Mouse (Mus musculus): ENCODE measurements around the gene Xylt1. TPM values are rescaled to one million over a fixed set of nuclear protein-coding genes. Genes with fewer than 3 reads are reported as not detected.

Gene Xylt1
- total RNA-seq, 2 experiments from 2014 or later: 54.7 to 66.3 TPM

DNA sequence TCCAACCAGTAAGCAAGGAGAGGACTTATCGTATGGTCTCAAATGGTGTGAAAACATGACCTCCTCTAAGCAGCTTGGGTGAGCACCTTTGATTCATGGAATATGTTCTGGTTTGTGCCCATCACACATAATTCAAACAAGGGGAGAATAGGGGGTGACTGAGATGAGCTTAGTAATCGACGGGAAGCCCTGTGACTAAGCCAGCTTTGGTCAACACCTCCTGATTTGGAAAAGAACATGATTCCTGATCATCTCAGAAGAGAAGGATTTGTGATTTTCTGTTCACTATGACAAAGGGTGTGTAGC, 306.2 kb downstream of the Xylt1 start:
- no peak for DNase-seq (ENCODE audit: low spot score in 2 of 2)

DNA sequence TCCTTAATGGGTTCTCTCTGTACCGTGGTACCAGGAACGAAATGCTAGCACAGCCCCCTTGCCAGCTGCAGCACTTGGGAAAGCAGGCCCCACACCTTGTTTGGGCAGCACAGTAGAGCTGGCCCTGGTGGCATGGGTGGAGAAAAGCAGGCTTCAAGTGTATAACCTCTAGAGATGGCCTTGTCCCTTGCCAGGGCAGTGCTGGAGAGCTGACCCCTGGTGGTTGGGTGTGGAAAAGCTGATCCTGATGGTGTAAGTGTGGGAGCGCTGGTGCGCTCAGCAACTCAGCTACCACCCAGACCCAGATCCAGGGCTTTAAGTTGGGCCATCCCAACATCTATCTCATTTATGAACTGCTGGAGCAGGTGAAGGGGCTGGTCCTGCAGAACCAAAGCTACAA, 314.8 kb downstream of the Xylt1 start:
- no peak for DNase-seq (ENCODE audit: low spot score in 2 of 2)

DNA sequence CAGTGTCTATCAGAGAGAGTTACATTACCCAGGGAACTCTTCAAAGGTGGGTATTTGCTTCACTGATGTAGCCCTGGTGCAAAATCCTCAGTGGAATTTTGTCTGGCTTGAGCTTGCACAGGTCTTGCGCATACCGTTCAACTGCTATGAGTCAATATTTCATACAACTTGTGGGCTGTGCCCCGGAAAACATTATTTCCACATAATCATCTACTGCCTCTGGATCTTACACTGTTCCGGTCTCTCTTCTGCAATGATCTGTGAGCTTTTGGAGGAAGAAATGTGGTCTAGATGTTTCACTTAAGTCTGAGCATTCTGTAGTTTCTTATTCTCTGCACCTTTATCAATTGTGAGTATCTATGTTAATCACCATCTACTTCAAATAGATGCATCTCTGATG, 316.9 kb downstream of the Xylt1 start:
- no peak for DNase-seq (ENCODE audit: low spot score in 2 of 2)

DNA sequence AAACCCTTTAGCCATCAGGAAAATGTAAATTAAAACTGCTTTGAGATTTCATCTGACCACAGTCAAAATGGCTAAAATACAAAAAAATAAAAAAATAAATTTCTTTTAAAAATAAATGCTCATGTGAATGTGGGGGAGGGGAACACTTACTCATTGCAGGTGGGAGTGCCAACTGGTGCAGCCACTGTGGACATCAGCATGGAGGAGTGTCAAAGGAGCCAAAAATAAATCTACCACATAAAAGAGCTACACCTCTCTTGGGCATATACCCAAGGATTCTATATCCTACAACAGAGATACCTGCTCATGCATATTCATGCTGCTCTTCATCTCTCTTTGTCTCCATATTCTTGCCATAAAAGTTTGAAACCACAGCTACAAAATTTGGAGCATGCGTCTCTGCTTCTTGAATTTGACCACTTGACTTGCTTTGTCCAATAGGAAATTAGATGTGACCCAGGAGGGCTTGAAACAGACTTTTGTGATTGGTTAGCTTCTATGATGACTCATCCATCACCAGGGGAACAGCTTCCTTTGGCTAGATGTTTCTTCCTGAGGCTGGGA, 317.9 kb downstream of the Xylt1 start:
- no peak for DNase-seq (ENCODE audit: low spot score in 2 of 2)

DNA sequence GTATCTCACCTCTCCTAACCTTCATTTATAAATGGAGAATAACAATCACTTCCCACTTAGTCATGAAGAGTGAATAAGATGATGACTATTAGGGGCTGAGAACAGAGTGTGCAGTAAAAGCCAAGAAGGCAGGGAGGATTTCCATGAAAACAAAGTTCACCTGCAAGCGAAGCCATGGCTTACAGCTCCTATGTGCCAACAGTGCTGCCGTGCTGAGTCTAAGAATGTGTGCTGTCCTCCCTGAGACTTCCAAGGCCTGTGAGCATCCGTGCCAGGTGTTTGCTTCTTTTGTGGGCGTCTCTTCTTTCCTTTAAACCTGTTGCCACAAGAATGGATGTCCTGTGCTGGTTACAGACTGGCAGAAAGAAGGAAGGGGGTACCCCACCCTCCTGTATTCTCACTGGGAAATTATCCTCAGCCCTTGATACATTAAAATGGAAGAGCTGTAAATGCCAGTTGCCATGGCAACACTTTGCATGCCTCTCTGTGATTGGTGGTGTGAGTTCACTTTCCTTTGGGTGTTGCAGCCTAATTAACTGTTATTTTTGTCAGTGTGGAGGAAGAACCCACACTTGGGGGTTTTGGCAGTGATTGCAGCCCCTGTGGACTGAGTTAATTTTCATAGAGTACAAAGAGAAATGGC, 318.7 kb downstream of the Xylt1 start:
- DNase-seq (ENCODE audit: low spot score in 2 of 2): peak; percentile 23 to 48

DNA sequence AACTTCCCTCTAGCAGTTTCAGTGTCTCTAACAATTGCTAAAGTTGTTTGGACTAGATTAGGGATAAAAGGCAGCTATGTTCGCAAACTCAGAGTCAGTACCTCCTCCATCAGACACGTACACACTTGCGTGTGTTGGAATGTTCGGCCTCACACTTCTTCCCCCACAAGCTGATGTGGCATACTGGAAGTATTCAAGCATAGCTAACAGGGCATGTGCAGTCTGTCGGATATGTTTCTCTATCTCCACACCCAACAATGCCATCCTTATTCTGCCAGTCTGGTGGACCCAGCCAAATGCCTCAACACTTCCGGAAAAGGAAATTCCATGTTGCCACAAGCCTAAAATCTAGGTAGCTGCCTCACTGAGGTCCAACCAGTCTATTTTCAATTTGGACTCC, 319.3 kb downstream of the Xylt1 start:
- no peak for DNase-seq (ENCODE audit: low spot score in 2 of 2)

DNA sequence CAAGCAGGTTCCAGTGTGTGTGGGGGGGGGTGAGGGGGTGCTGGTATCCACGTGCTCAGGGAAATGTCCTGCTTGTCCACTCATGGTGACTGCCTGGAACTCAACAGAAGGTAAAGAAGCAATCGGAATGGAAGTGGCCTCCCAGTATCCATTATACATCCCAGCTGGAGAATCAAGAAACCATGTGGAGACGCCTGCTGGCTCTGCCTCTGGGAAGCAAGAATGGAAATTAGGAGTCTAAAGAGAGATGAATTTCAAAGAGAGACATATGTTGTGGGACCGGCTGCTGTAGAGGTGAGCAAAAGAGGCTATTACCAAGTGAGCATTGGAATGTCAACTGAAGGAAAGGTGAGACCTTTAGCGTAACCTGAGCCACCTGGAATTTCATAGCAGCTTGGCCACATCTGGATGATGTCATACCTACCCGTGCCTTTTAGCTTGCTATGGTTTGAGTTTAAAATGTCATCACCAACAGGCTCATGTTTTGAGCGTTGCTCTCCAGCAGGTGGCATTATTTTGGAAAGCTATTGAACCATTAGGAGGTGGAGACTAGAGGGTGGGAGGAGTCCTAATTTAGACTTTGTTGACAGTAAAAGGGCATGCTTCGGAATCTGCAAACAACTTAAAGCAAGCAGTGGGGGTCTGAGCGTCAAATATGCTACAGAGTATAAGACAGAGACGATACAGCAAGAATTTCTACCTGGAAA, 329.3 kb downstream of the Xylt1 start:
- peak in 1 of 2 experiments; percentile 4 for DNase-seq (ENCODE audit: low spot score in 2 of 2)

DNA sequence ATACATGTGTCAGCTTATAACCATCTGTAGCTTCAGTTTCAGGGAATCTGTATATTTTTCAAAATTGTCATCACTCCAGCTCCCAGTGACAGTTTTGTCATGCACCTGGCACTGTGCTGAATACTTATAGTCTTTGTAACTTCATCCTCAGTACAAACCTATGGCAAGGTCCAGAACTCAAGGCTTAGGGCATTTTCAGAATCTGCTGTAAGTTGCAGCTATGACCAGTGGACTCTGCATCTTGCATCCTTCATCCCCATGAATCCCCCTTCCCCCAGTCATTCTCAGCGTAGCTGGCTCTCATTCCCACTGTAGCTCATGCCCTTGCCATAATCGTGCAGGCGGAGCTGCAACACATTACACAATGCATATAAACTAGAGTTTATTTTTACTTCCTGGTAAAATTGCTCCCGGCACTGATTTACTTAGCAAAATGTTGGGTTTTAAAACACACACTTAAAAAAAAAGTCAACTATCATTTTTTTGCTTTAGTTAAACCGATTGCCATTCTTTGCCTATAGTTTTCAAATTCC, 336.2 kb downstream of the Xylt1 start:
- no peak for DNase-seq (ENCODE audit: low spot score in 2 of 2)

DNA sequence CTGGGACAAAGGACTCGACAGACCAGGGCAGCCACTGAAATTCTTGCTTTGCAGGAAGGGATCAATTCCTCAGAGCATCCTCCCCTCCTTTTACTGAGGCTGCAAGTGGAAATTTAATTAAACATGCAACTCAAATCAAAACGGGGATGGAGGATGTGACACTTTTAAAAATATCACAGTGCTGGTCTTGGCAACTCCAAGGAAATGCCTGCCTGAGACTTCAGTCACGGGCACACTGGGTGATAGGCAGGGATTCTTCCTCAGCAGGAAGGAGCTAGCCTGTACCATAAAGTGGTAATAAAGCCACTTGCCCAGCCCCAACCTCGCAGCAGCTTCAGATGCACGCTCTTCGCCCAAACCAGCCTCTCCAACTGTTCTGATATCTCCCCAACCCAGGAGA, 339.6 kb downstream of the Xylt1 start:
- DNase-seq (ENCODE audit: low spot score in 2 of 2): no peak
